Mouse (Mus musculus) gastrocnemius, postnatal 4 days (tissue): ENCODE measurements around the gene Esrrb. TPM values are rescaled to one million over a fixed set of nuclear protein-coding genes. Genes with fewer than 3 reads are reported as not detected.

Experiments used
- DNase-seq, 2 experiments: peaks; one replicate each; pipeline ENCODE4 v3.0.0; 2021 to 2022; ENCODE audit warnings: low spot score in 2 of 2, mixed read lengths in 2 of 2
- total RNA-seq, 2 experiments: library from RNA; stranded (reverse); gene quantifications; 2 replicates each; pipeline ENCODE4 v1.2.3; 2021

The Esrrb gene
- total RNA-seq, 2 experiments from 2014 or later, result 2.5 to 3.4 TPM

- peak; percentile 59 to 78 for DNase-seq
Observed at GRCm38 (mm10) chr12:86402718-86403117, 41.8 kb downstream of the Esrrb start.

DNA sequence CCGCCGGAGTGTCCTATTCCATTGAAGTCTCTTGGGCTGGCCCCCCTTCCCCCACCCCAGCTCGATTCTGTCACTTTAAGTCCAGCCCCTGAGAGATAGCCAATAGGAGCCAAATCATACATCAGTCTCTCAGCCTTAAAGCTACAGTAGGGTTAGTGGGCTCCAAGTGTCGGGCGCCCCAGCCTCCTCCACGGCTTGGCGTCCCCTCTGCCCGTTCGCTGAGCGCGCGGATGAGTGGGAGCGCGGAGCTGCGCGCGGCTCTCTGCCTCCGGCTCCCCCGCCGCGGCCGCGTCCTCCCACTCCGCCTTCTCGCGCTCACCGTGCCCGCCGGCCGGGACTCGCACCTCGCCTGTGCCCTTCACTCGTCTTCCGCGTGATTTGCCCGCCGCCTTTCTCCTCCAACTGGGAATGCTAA, 60.6 kb downstream of the Esrrb start:
- DNase-seq, result no peak

DNA sequence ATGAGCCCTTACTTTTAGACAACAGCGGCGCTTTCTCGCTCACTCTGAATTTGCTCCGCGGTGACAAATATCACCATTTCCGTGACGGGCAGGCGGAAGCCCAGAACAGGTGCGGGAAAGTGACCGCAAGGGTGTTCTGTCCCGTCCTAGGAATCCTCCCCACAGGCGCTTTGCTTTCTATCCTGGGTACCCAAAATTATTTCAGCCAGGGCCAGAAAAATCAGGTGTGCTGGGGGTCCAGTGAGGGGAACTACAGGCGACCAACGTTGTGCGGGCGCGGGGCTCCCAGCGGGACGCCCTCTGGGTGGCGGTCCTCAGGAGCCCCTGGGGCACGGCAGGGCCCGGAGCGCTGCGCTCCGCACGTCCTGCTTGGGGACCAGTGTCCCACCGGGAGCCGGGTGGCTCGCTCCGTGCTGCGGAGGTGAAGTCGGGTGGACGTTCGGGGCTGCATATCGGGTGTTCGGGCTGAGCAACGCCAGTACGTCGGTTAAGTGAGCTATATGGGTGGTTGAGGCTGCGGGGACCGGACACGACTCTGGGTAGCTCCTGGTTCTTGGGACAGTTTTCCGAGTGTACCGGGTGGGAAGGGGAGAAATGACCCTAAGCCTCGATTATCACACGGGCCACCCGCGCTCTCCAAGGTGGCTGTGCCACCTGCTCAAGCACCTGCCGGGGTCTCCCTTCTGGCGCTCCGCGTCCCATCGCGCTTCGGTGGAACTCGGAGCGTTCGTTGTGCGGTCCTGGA, 61.4 kb downstream of the Esrrb start:
- no peak for DNase-seq

DNA sequence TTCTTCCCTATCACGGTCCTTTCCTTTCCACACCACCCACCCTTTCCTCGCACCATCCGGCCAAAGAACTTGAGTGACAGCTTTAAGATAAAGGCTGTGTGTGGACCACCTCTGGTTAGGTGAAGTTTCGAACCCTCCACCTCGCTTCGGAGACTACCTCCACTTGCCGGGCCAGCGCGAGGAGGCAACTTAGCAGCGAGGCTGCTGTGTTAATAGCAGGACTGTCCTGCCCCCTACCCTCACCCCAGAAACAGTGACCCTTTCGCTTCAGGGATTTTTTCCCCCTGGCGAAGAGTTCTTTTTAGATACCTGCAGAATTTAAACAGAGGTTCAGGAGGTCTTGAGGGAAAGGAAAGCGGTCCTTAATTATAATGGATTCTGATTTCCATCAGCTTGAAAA, 62.2 kb downstream of the Esrrb start:
- DNase-seq, result no peak

DNA sequence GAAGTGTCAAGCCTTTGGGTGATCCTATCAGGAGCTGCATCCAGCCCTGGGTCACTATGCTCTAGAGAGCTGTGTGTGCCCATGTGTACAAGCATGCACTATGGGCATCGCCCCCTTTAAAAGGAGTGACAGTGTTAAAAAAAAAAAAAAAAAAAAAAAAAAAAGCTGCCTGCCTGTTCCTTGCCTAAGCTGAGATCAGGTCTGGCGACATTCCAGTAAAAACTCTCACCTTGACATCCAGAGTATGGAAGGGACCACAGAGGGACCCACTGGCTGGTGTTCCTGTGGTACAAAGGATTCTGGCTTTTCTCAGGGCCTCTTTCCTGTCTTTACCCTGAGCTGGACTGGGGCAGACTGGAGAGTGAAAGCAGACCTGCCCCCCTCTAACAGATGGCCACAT, 66.7 kb downstream of the Esrrb start:
- no peak for DNase-seq

DNA sequence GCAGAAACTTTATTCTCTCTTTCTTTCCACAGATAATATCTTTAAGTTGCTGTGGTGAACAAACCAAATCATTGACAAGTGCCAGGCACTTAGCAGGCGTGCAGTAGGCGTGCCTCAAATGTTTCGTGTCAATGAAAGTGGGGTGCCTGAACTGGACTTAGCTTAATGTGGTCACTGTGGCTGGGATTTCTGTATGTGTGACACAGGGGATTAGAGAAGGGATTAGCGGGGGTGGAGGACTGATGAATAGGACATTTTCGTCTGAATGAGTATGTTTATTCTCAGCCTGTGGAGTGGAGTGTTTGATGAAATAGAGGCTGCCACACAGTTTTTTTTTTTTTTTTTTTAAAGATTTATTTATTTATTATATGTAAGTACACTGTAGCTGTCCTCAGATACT, 70.8 kb downstream of the Esrrb start:
- DNase-seq, result no peak

GRCm38 (mm10) chr12:86433371-86433821, 72.5 kb downstream of the Esrrb start:
- DNase-seq, result peak in 1 of 2 experiments; percentile 31

GRCm38 (mm10) chr12:86435651-86436050, 74.7 kb downstream of the Esrrb start:
- no peak for DNase-seq

GRCm38 (mm10) chr12:86450848-86451247, 89.9 kb downstream of the Esrrb start:
- DNase-seq, result no peak

- no peak for DNase-seq
Observed at GRCm38 (mm10) chr12:86455009-86455408, 94.1 kb downstream of the Esrrb start.

GRCm38 (mm10) chr12:86462742-86463470, 102.0 kb downstream of the Esrrb start:
- no peak for DNase-seq

- no peak for DNase-seq
Observed at GRCm38 (mm10) chr12:86464385-86464784, 103.5 kb downstream of the Esrrb start.

GRCm38 (mm10) chr12:86466180-86466579, 105.3 kb downstream of the Esrrb start:
- no peak for DNase-seq

GRCm38 (mm10) chr12:86469919-86470318, 109.0 kb downstream of the Esrrb start:
- no peak for DNase-seq

- DNase-seq, result no peak
Observed at GRCm38 (mm10) chr12:86470912-86471311, 110.0 kb downstream of the Esrrb start.

- DNase-seq, result no peak
Observed at GRCm38 (mm10) chr12:86473630-86474029, 112.7 kb downstream of the Esrrb start.

GRCm38 (mm10) chr12:86475994-86476393, 115.1 kb downstream of the Esrrb start:
- no peak for DNase-seq

- no peak for DNase-seq
Observed at GRCm38 (mm10) chr12:86478908-86479307, 118.0 kb downstream of the Esrrb start.

GRCm38 (mm10) chr12:86482029-86482428, 121.1 kb downstream of the Esrrb start:
- DNase-seq, result no peak

- DNase-seq, result peak in 1 of 2 experiments; percentile 65
Observed at GRCm38 (mm10) chr12:86483413-86483841, 122.5 kb downstream of the Esrrb start.

GRCm38 (mm10) chr12:86488005-86488404, 127.1 kb downstream of the Esrrb start:
- DNase-seq, result no peak

GRCm38 (mm10) chr12:86490052-86490451, 129.1 kb downstream of the Esrrb start:
- DNase-seq, result no peak
